Mouse (Mus musculus) bone marrow macrophage, adult 2 months (primary cell): ENCODE measurements around the gene Xab2.

Experiments used
- CTCF ChIP-seq: IDR thresholded peaks from 2 replicates; pipeline ENCODE4 v1.5.1; 2012; ENCODE audit warnings: low read depth, mild to moderate bottlenecking, low read length, moderate library complexity
- POLR2A ChIP-seq: IDR thresholded peaks from 2 replicates; pipeline ENCODE4 v1.6.1; 2012; ENCODE audit warnings: mild to moderate bottlenecking, low read depth, low read length, borderline replicate concordance

- TF ChIP-seq CTCF = no peak
- TF ChIP-seq POLR2A = no peak
These were observed 21.9 kb downstream of the Xab2 start for GRCm38 (mm10) chr8:3599219-3599618.
